Mouse (Mus musculus): ENCODE data around the gene C1qtnf3. TPM values are rescaled to one million over a fixed set of nuclear protein-coding genes. Genes with fewer than 3 reads are reported as not detected.

Gene C1qtnf3
- polyA plus RNA-seq, 1 experiment from 2014 or later, result 20.1 TPM

GRCm38 (mm10) chr15:10922061-10922460, 30.1 kb upstream of the C1qtnf3 start:
- no peaks in the 10 kb centered on the region for H3K4me1 ChIP-seq (replicated peaks; ENCODE audit: insufficient read depth, low read length)
- no peak overlapping the region for H3K27ac ChIP-seq
- no peaks in the 10 kb centered on the region for H3K9me3 ChIP-seq (replicated peaks; ENCODE audit: low read length)
- no peak overlapping the region for H3K4me2 ChIP-seq (ENCODE audit: low read length)
- no peak overlapping the region for H3K4me3 ChIP-seq (replicated peaks; ENCODE audit: low read depth, low read length)
- DNase-seq (ENCODE audit: low spot score) (no peak), ATAC-seq (replicated peaks; ENCODE audit: low FRiP score, low read depth) (no peak)
- H3K9ac ChIP-seq (ENCODE audit: low read depth, low read length), result no peak overlapping the region
- H3K36me3 ChIP-seq (ENCODE audit: insufficient read depth, low read length), result no peaks in the 10 kb centered on the region
- no peaks in the 10 kb centered on the region for H3K27me3 ChIP-seq (ENCODE audit: insufficient read depth, low read length)
- no peak for TF ChIP-seq CTCF (IDR thresholded peaks at IDR 0.05; ENCODE audit: low read depth)

- H3K27ac ChIP-seq, result no peak overlapping the region
- 63% methylated on average over 3 of the region's 3 CpGs for WGBS
- H3K9me3 ChIP-seq (replicated peaks; ENCODE audit: low read length), result no peaks in the 10 kb centered on the region
- H3K4me2 ChIP-seq (ENCODE audit: low read length), result no peak overlapping the region
- H3K4me3 ChIP-seq (replicated peaks; ENCODE audit: low read depth, low read length), result no peak overlapping the region
- H3K9ac ChIP-seq (ENCODE audit: low read depth, low read length), result no peak overlapping the region
- ATAC-seq (replicated peaks; ENCODE audit: low FRiP score, low read depth) (no peak), DNase-seq (ENCODE audit: low spot score) (no peak)
- no peaks in the 10 kb centered on the region for H3K4me1 ChIP-seq (replicated peaks; ENCODE audit: insufficient read depth, low read length)
- no peaks in the 10 kb centered on the region for H3K27me3 ChIP-seq (ENCODE audit: insufficient read depth, low read length)
- TF ChIP-seq CTCF (IDR thresholded peaks at IDR 0.05; ENCODE audit: low read depth), result no peak
- H3K36me3 ChIP-seq (ENCODE audit: insufficient read depth, low read length), result no peaks in the 10 kb centered on the region
Observed at GRCm38 (mm10) chr15:10922570-10922969, 29.6 kb upstream of the C1qtnf3 start.

GRCm38 (mm10) chr15:10923076-10923995, 28.8 kb upstream of the C1qtnf3 start:
- 74% methylated on average over 4 of the region's 4 CpGs for WGBS
- no peak overlapping the region for H3K9ac ChIP-seq (ENCODE audit: low read depth, low read length)
- TF ChIP-seq CTCF (IDR thresholded peaks at IDR 0.05; ENCODE audit: low read depth), result no peak
- no peaks in the 10 kb centered on the region for H3K36me3 ChIP-seq (ENCODE audit: insufficient read depth, low read length)
- H3K4me1 ChIP-seq (replicated peaks; ENCODE audit: insufficient read depth, low read length), result no peaks in the 10 kb centered on the region
- no peak overlapping the region for H3K4me3 ChIP-seq (replicated peaks; ENCODE audit: low read depth, low read length)
- H3K27ac ChIP-seq, result no peak overlapping the region
- H3K27me3 ChIP-seq (ENCODE audit: insufficient read depth, low read length), result no peaks in the 10 kb centered on the region
- no peak for ATAC-seq (replicated peaks; ENCODE audit: low FRiP score, low read depth)
- no peak for DNase-seq (ENCODE audit: low spot score)
- no peaks in the 10 kb centered on the region for H3K9me3 ChIP-seq (replicated peaks; ENCODE audit: low read length)
- H3K4me2 ChIP-seq (ENCODE audit: low read length), result no peak overlapping the region

GRCm38 (mm10) chr15:10927325-10927724, 24.8 kb upstream of the C1qtnf3 start:
- Histone ChIP-seq H3K4me3 (replicated peaks; ENCODE audit: low read depth, low read length) (no peak overlapping the region), H3K4me1 (replicated peaks; ENCODE audit: insufficient read depth, low read length) (no peaks in the 10 kb centered on the region), H3K36me3 (ENCODE audit: insufficient read depth, low read length) (no peaks in the 10 kb centered on the region), H3K27me3 (ENCODE audit: insufficient read depth, low read length) (no peaks in the 10 kb centered on the region), H3K4me2 (ENCODE audit: low read length) (no peak overlapping the region), H3K27ac (no peak overlapping the region), H3K9me3 (replicated peaks; ENCODE audit: low read length) (no peaks in the 10 kb centered on the region), H3K9ac (ENCODE audit: low read depth, low read length) (no peak overlapping the region)
- 52% methylated on average over 8 of the region's 8 CpGs for WGBS
- peak; percentile 14 for DNase-seq (ENCODE audit: low spot score)
- no peak for TF ChIP-seq CTCF (IDR thresholded peaks at IDR 0.05; ENCODE audit: low read depth)
- no peak for ATAC-seq (replicated peaks; ENCODE audit: low FRiP score, low read depth)

- H3K9ac ChIP-seq (ENCODE audit: low read depth, low read length), result no peak overlapping the region
- no peaks in the 10 kb centered on the region for H3K36me3 ChIP-seq (ENCODE audit: insufficient read depth, low read length)
- H3K27ac ChIP-seq, result no peak overlapping the region
- H3K4me2 ChIP-seq (ENCODE audit: low read length), result no peak overlapping the region
- no peaks in the 10 kb centered on the region for H3K4me1 ChIP-seq (replicated peaks; ENCODE audit: insufficient read depth, low read length)
- H3K27me3 ChIP-seq (ENCODE audit: insufficient read depth, low read length), result no peaks in the 10 kb centered on the region
- no peak for ATAC-seq (replicated peaks; ENCODE audit: low FRiP score, low read depth)
- TF ChIP-seq CTCF (IDR thresholded peaks at IDR 0.05; ENCODE audit: low read depth), result no peak
- no peak for DNase-seq (ENCODE audit: low spot score)
- no peaks in the 10 kb centered on the region for H3K9me3 ChIP-seq (replicated peaks; ENCODE audit: low read length)
- WGBS, result 97% methylated on average over 5 of the region's 5 CpGs
- H3K4me3 ChIP-seq (replicated peaks; ENCODE audit: low read depth, low read length), result no peak overlapping the region
Observed at GRCm38 (mm10) chr15:10928633-10929270, 23.4 kb upstream of the C1qtnf3 start.

GRCm38 (mm10) chr15:10933930-10934329, 18.2 kb upstream of the C1qtnf3 start:
- WGBS, result 57% methylated on average over 1 of the region's 1 CpGs
- Histone ChIP-seq H3K9ac (ENCODE audit: low read depth, low read length) (no peak overlapping the region), H3K36me3 (ENCODE audit: insufficient read depth, low read length) (no peaks in the 10 kb centered on the region), H3K9me3 (replicated peaks; ENCODE audit: low read length) (no peaks in the 10 kb centered on the region), H3K27ac (no peak overlapping the region), H3K4me2 (ENCODE audit: low read length) (no peak overlapping the region), H3K4me1 (replicated peaks; ENCODE audit: insufficient read depth, low read length) (no peaks in the 10 kb centered on the region), H3K4me3 (replicated peaks; ENCODE audit: low read depth, low read length) (no peak overlapping the region), H3K27me3 (ENCODE audit: insufficient read depth, low read length) (no peaks in the 10 kb centered on the region)
- DNase-seq (ENCODE audit: low spot score), result no peak
- TF ChIP-seq CTCF (IDR thresholded peaks at IDR 0.05; ENCODE audit: low read depth), result no peak
- ATAC-seq (replicated peaks; ENCODE audit: low FRiP score, low read depth), result no peak
